Mouse (Mus musculus): ENCODE results near the gene Zfp281.

DNA sequence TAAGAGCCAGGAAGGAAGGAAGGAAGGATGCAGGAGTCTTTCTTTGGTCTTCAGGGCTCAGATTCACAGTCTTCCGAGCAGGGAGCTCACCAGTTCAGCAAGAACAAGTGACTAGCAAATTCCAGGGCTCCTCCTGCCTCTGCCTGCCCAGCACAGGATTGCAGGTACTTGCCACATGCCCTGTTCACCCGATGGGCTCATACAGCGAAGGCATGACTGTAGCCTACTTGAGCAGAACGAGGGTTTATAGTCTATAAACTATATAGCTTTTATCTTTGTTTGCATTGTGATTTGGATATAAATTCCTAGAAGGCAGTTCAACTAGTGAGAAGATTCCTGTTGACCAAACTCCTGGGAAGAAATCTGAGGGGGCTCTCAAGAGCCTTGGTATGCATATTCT, 18.4 kb upstream of the Zfp281 start:
- TF ChIP-seq CTCF (conservative IDR thresholded peaks at IDR 0.05; ENCODE audit: insufficient read depth, insufficient read length, low read depth, low read length) = no peak
- no peak for TF ChIP-seq POLR2A (IDR thresholded peaks at IDR 0.05; ENCODE audit: low read depth, low read length)

Measured in kidney, adult 2 months (tissue).